17 mouse cellular contexts compared by ENCODE assay signal in genomic region chr13:112500466-112500865, GRCm38 (mm10).
"Had no signal": no experiment of that assay in that cellular context is flagged by ENCODE, and none has a peak within 500 bp of the region (broad histone marks: within the 10 kb centered on the region; RNA-seq: fewer than 3 reads in every experiment).

No protein-coding gene starts in this region.

- DNase-seq: kidney, adult 2 months; kidney, postnatal 25 days; layer of hippocampus, adult 9-11 months; liver, embryonic 13.5 days; retina, postnatal 1 day; thymus, adult 2 months; thymus, postnatal 14 days; thymus, postnatal 4 days had no signal

- H3K4me1 ChIP-seq: hindbrain, embryonic 15.5 days; liver, embryonic 13.5 days; midbrain, embryonic 13.5 days; neural tube, embryonic 13.5 days had no signal

- H3K4me2 ChIP-seq: hindbrain, embryonic 15.5 days; liver, embryonic 13.5 days; midbrain, embryonic 13.5 days; neural tube, embryonic 13.5 days had no signal

- H3K9ac ChIP-seq: hindbrain, embryonic 15.5 days; liver, embryonic 13.5 days; midbrain, embryonic 13.5 days; neural tube, embryonic 13.5 days had no signal

- H3K27ac ChIP-seq: hindbrain, embryonic 15.5 days; kidney, postnatal 0 days; layer of hippocampus, adult 2 months; left cerebral cortex, adult 2 months; liver, embryonic 13.5 days; midbrain, embryonic 13.5 days; neural tube, embryonic 13.5 days had no signal

- ATAC-seq: intestine, postnatal 0 days; midbrain, embryonic 13.5 days; midbrain, embryonic 16.5 days had no signal

- H3K27me3 ChIP-seq: hindbrain, embryonic 15.5 days; liver, embryonic 13.5 days; midbrain, embryonic 13.5 days; neural tube, embryonic 13.5 days had no signal

- H3K4me3 ChIP-seq: hindbrain, embryonic 15.5 days; layer of hippocampus, adult 2 months; left cerebral cortex, adult 2 months; liver, embryonic 13.5 days; midbrain, embryonic 13.5 days; myocyte; neural tube, embryonic 13.5 days had no signal

- H3K9me3 ChIP-seq: hindbrain, embryonic 15.5 days; liver, embryonic 13.5 days; midbrain, embryonic 13.5 days; neural tube, embryonic 13.5 days had no signal
